Mouse (Mus musculus): ENCODE measurements at regions not wholly inside any gene's neighbourhood (a gene's known extent, or its start where the extent isn't known, plus 50 kb on each side); places are given as distances from the start of the nearest gene placed in this dataset.

- no peak for TF ChIP-seq CTCF (IDR thresholded peaks at IDR 0.05; ENCODE audit: insufficient read depth, low read depth, low read length)
- no peak for TF ChIP-seq POLR2A (IDR thresholded peaks at IDR 0.05; ENCODE audit: insufficient read depth, low read depth, low read length)
Measured at GRCm38 (mm10) chr10:67712665-67713064, 163.9 kb upstream of the Ado start.

Data from olfactory bulb, adult 2 months (tissue).